Mouse (Mus musculus) testis, adult 2 months (tissue): ENCODE results near the gene Fto.

Experiments used
- CTCF ChIP-seq: fragments of 200-500 bp; IDR thresholded peaks from 2 replicates; pipeline ENCODE4 v1.5.1; 2012; ENCODE audit warnings: low read depth, mild to moderate bottlenecking, inconsistent platforms, low read length, moderate library complexity; ENCODE audit not compliant: control insufficient read depth, insufficient read depth, insufficient replicate concordance
- POLR2A ChIP-seq: fragments of 200-500 bp; IDR thresholded peaks from 2 replicates; pipeline ENCODE4 v1.6.1; 2012; ENCODE audit warnings: low read depth, mild to moderate bottlenecking, inconsistent platforms, low read length, moderate library complexity; ENCODE audit not compliant: control insufficient read depth

DNA sequence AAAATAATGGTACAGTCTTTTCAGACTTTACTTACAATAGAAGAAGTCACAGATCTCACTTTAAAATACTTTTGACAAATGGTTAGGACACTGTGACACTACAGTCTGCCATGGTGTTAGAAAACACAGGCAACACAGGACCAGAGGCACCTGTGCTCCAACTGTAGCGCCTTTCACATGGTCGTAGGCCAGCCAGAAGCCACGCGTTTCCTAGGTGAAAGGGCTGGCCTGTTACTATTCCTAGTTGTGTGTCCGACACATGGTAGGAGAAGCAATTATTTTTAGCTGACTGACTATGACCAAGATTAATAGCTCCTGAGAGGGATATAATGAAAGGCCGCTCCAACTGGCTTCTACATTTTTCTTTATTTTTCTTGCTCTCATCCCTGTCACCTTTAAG lies 50.9 kb downstream of the Fto start:
- no peak for TF ChIP-seq CTCF
- no peak for TF ChIP-seq POLR2A
